Mouse (Mus musculus): Measurements from ENCODE around the gene Xrcc1.

DNA sequence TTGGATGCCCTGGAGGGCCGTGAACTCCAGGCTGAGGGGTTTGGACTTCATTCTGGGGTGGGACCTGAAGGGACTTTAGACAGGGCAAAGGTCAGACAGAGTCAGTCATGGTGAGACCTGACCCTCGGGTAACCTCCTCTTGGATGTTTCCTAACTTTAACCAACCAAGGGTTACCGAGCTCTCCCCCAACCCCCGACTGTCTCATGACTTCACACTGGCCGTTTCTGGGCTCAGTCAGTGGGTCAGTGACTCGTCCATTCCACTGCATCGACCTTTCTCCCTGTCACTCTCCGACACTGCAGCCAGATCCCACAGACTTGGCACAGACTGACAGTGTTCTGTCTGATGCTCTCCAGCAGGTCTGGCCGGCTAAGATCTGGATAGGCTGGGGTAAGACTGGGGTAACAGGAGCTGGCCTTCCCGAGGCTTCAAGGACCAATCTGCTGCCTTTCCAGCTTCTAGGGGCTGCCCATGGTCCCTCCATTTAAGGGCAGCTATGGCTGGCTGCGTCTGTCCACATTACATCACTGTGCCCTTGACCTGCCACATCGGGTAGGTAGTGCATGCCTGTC, 28.2 kb downstream of the Xrcc1 start:
- no peak for TF ChIP-seq POLR2A (IDR thresholded peaks at IDR 0.05; ENCODE audit: low read depth, low read length)
- TF ChIP-seq USF1 (IDR thresholded peaks at IDR 0.05; ENCODE audit: low read depth, low read length) = no peak
- no peak for TF ChIP-seq IRF4 (IDR thresholded peaks at IDR 0.05; ENCODE audit: low read depth, low read length)
- TF ChIP-seq POLR2AphosphoS2 (IDR thresholded peaks at IDR 0.05; ENCODE audit: low read depth, low read length) = no peak
- no peak for TF ChIP-seq EP300 (IDR thresholded peaks at IDR 0.05; ENCODE audit: low read length)
- no peak for TF ChIP-seq CTCF (conservative IDR thresholded peaks at IDR 0.05 in 1 of 2, IDR thresholded peaks at IDR 0.05 in 1 of 2; ENCODE audit: low read depth in 2 of 2, low read length in 2 of 2)
- TF ChIP-seq HCFC1 (IDR thresholded peaks at IDR 0.05; ENCODE audit: low read depth, low read length) = no peak
- no peak for TF ChIP-seq RCOR1 (conservative IDR thresholded peaks at IDR 0.05; ENCODE audit: low read depth, low read length)
- TF ChIP-seq TCF12 (IDR thresholded peaks at IDR 0.05; ENCODE audit: low read depth, low read length) = no peak
- no peak for TF ChIP-seq MXI1 (IDR thresholded peaks at IDR 0.05; ENCODE audit: low read depth, low read length)
- no peak for TF ChIP-seq MAFK (IDR thresholded peaks at IDR 0.05; ENCODE audit: insufficient replicate concordance, low read length)
